Mouse (Mus musculus) macrophage (primary cell): ENCODE measurements around the gene Ank. TPM values are rescaled to one million over a fixed set of nuclear protein-coding genes. Genes with fewer than 3 reads are reported as not detected.

Source experiments
- H3K27ac ChIP-seq: fragments of 350-480 bp; formaldehyde crosslinking; 2 replicates; pipeline ENCODE4 v1.9.0; 2021
- H3K36me3 ChIP-seq: fragments of 350-480 bp; formaldehyde crosslinking; 2 replicates; pipeline ENCODE4 v1.9.0; 2021; ENCODE audit errors: inconsistent target
- H3K4me3 ChIP-seq: fragments of 350-480 bp; formaldehyde crosslinking; 2 replicates; pipeline ENCODE4 v1.9.0; 2021; ENCODE audit errors: inconsistent target
- H3K79me2 ChIP-seq: fragments of 350-480 bp; formaldehyde crosslinking; 2 replicates; pipeline ENCODE4 v1.9.0; 2021; ENCODE audit errors: inconsistent target
- WGBS: methylation state at CpG from one replicate; pipeline ENCODE4 v1.1.7; 2026; ENCODE audit warnings: inconsistent platforms; ENCODE audit not compliant: missing documents; 5-methylcytosine and 5-hydroxymethylcytosine counted together
- polyA plus RNA-seq: library from polyadenylated mRNA; stranded (reverse); fragments of 250-400 nt; gene quantifications from 3 replicates; pipeline ENCODE4 v1.2.4, GENCODE M21; 2018; ENCODE audit warnings: inconsistent platforms

Gene Ank
- polyA plus RNA-seq, 1 experiment from 2014 or later, result 22.5 TPM

DNA sequence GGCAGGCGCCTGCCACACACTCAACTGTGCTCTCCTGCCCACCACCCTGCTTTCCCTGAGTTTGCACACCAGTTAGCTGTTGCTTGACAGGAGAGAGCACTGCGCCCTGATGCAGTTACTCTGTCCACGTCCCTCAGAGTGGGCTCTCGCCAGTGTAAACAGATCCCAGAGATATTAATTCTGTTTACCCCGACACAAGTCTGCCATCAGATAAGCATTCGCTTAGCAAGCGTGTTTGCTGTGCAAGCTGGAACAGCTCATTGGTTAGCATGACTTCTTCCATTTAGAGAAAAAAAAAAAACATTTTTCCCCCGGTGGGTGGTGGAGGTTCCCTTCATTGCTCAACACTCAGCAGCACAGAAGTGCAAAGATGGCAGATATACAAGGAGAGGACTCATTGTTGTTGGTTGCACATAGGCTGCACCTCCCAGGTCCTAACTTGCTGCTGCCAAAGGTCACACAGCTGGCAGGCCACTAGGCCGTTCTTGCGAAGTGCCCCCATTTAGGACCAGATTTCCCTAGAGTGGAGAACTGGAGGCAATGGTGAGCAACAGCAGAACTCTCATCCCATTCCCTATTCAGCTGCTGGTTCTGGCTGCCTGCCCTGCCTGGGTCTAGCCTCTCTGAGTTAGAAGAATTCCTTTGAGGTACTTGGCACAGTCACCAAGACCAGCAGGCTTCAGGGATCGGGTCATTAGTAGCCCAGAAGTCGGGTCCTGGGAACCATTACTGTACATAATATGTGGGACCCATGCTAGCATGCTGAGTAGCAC is 58.9 kb downstream of the Ank start:
- 86% methylated on average over 12 of the region's 12 CpGs for whole genome bisulfite sequencing
- Histone ChIP-seq H3K36me3 (no peaks in the 10 kb centered on the region), H3K79me2 (no peaks in the 10 kb centered on the region), H3K27ac (no peak overlapping the region), H3K4me3 (no peak overlapping the region)

DNA sequence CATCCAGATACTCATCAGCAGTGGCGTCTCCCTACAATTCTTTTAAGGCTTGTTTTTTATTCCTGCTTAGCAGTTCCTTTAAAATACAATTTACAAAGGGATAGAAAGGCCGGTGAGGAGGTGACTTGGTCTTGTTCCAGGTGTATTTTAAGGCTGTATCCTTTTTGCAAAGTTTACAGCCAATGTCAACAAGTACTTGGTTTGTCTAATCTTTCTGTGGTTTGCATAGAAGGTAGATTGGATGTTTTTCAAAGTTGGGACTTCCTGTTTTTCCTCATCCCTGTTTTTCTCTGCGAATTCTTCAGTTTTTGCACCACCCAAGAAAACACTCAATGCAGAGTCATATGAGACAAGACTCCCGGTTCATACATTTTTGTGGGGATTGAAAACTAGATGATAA is 62.4 kb downstream of the Ank start:
- H3K36me3 ChIP-seq, result no peaks in the 10 kb centered on the region
- 65% methylated on average over 4 of the region's 4 CpGs for WGBS
- no peak overlapping the region for H3K27ac ChIP-seq
- no peak overlapping the region for H3K4me3 ChIP-seq
- H3K79me2 ChIP-seq, result no peaks in the 10 kb centered on the region

DNA sequence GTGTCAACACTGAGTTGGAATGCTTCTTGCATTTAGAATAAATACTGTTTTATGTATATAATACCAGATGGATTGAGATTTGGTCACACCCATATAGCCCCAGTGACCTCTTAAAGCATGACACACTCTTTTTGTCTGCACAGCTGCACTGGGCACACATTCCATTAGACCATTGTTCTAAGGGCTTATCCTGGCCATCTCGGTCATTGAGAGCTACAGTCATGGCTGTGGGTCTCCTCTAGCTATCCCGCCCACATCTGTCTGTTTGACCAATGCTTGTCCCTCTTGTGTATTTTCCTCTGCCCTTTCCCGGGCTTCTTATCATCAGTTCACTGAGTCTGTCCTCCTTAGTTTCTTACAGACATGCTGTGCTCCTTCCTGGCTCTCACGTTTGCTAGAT is 63.5 kb downstream of the Ank start:
- H3K36me3 ChIP-seq, result no peaks in the 10 kb centered on the region
- H3K79me2 ChIP-seq, result no peaks in the 10 kb centered on the region
- WGBS, result 92% methylated on average over 4 of the region's 4 CpGs
- H3K4me3 ChIP-seq, result no peak overlapping the region
- no peak overlapping the region for H3K27ac ChIP-seq

DNA sequence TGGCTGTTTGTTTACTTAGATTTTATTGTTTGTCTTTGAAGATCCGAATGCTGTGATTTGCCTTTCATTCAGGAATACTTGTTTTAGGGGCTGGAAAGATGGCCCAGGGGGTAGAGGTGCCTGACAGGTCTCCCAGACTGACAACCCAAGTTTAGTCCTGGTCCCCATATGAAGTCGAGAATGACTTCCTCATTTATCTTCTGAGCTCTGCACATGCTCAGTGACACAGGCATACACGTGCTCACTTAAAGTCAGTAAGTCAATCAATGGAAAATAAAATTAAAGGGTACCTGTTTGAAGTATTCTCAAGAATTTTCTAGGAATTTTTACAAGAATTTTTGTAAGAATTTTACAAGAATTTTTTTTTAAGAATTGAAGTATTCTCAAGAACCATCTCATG is 66.6 kb downstream of the Ank start:
- H3K79me2 ChIP-seq, result no peaks in the 10 kb centered on the region
- 50% methylated on average over 3 of the region's 3 CpGs for WGBS
- no peaks in the 10 kb centered on the region for H3K36me3 ChIP-seq
- H3K27ac ChIP-seq, result no peak overlapping the region
- no peak overlapping the region for H3K4me3 ChIP-seq

GRCm38 (mm10) chr15:27535681-27536080 is 69.2 kb downstream of the Ank start:
- H3K27ac ChIP-seq, result no peak overlapping the region
- no peaks in the 10 kb centered on the region for H3K36me3 ChIP-seq
- 100% methylated on average over 4 of the region's 4 CpGs for WGBS
- no peaks in the 10 kb centered on the region for H3K79me2 ChIP-seq
- no peak overlapping the region for H3K4me3 ChIP-seq

GRCm38 (mm10) chr15:27536186-27536585 is 69.7 kb downstream of the Ank start:
- H3K79me2 ChIP-seq, result no peaks in the 10 kb centered on the region
- H3K4me3 ChIP-seq, result no peak overlapping the region
- H3K27ac ChIP-seq, result no peak overlapping the region
- H3K36me3 ChIP-seq, result no peaks in the 10 kb centered on the region
- 97% methylated on average over 7 of the region's 7 CpGs for WGBS

- H3K36me3 ChIP-seq, result no peaks in the 10 kb centered on the region
- no peaks in the 10 kb centered on the region for H3K79me2 ChIP-seq
- 80% methylated on average over 5 of the region's 5 CpGs for WGBS
- H3K4me3 ChIP-seq, result no peak overlapping the region
- H3K27ac ChIP-seq, result no peak overlapping the region
Measured at GRCm38 (mm10) chr15:27536771-27537170, 70.3 kb downstream of the Ank start.

DNA sequence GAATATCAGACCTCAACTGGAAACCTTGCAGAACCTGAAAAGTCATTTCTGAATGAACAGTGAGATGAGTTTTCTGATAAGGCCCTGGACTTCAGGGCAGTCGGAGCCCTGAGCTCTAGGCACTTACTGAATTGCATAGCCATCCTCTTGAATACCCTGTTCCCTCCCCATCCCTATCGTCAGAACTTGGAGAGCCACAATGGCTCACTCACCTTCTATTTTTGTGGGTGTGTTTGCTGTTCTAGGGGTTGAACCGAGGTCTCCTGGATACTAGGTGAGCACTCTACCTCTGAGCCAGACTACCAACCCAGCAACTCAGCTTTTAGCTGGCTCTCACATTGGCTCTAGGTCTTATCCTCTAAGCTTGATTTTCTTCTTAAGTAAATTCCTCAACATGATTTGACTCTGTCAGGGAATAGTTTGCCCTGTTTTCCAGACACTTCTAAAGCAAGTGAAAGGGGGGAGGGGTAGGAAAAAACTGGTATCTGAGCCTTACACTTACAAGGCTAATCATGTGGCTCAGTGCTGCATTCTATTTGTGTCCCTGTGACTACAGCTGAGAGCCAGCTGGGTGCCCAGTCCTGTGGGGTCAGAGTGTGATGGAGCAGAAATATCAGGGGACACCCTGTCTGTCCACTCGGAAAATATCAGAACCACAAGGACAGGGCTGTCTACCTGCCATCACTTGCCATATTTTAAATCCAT is 71.2 kb downstream of the Ank start:
- no peaks in the 10 kb centered on the region for H3K79me2 ChIP-seq
- WGBS, result 90% methylated on average over 2 of the region's 4 CpGs
- no peak overlapping the region for H3K27ac ChIP-seq
- H3K4me3 ChIP-seq, result no peak overlapping the region
- H3K36me3 ChIP-seq, result no peaks in the 10 kb centered on the region

GRCm38 (mm10) chr15:27539745-27540144 is 73.3 kb downstream of the Ank start:
- WGBS, result 98% methylated on average over 9 of the region's 9 CpGs
- Histone ChIP-seq H3K4me3 (no peak overlapping the region), H3K27ac (no peak overlapping the region), H3K79me2 (no peaks in the 10 kb centered on the region), H3K36me3 (no peaks in the 10 kb centered on the region)

GRCm38 (mm10) chr15:27545203-27545602 is 78.7 kb downstream of the Ank start:
- WGBS, result 93% methylated on average over 10 of the region's 10 CpGs
- no peaks in the 10 kb centered on the region for H3K36me3 ChIP-seq
- H3K79me2 ChIP-seq, result no peaks in the 10 kb centered on the region
- no peak overlapping the region for H3K27ac ChIP-seq
- no peak overlapping the region for H3K4me3 ChIP-seq

DNA sequence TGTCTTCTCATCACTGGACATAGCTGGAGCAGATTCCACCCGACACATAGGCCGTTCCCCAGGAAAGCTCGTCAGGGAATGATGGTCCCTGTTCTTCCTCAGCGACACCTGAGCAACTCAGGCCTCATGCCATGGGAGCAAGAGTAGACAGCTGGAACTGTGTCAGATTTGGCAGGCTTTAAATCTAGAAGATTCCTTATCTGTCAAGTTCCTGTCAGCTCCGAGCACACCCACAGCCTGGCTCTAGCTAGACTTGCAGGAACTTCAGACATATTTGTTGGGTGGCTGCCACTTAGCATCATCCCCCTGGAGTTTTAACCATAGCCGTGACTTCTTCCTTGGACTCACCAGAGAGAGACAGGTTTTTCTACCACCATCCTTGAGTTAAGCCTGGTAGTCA is 81.6 kb downstream of the Ank start:
- no peaks in the 10 kb centered on the region for H3K36me3 ChIP-seq
- 92% methylated on average over 6 of the region's 6 CpGs for WGBS
- no peak overlapping the region for H3K4me3 ChIP-seq
- H3K27ac ChIP-seq, result no peak overlapping the region
- no peaks in the 10 kb centered on the region for H3K79me2 ChIP-seq

GRCm38 (mm10) chr15:27549071-27549470 is 82.6 kb downstream of the Ank start:
- H3K27ac ChIP-seq, result no peak overlapping the region
- no peak overlapping the region for H3K4me3 ChIP-seq
- WGBS, result 94% methylated on average over 10 of the region's 10 CpGs
- no peaks in the 10 kb centered on the region for H3K36me3 ChIP-seq
- no peaks in the 10 kb centered on the region for H3K79me2 ChIP-seq

DNA sequence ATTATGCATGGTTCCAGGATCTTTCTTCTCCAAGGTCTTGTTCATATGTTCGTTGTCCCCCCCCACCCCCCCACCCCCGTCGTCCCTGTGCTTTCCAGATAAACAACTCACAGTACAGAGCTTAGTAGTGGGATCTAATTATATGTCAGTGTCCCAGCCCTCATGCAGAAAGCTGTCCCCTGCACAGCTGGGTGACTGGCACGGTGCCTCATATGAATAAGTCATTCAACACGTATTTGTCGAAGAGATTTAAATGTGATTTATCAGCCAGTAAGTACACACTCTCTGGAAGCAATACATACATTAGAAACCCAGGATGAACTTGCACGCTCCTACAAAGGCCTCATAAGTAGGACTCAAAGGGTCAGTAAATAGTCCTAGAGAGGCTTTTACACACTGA is 83.4 kb downstream of the Ank start:
- WGBS, result 93% methylated on average over 4 of the region's 7 CpGs
- Histone ChIP-seq H3K4me3 (no peak overlapping the region), H3K36me3 (no peaks in the 10 kb centered on the region), H3K27ac (no peak overlapping the region), H3K79me2 (no peaks in the 10 kb centered on the region)

DNA sequence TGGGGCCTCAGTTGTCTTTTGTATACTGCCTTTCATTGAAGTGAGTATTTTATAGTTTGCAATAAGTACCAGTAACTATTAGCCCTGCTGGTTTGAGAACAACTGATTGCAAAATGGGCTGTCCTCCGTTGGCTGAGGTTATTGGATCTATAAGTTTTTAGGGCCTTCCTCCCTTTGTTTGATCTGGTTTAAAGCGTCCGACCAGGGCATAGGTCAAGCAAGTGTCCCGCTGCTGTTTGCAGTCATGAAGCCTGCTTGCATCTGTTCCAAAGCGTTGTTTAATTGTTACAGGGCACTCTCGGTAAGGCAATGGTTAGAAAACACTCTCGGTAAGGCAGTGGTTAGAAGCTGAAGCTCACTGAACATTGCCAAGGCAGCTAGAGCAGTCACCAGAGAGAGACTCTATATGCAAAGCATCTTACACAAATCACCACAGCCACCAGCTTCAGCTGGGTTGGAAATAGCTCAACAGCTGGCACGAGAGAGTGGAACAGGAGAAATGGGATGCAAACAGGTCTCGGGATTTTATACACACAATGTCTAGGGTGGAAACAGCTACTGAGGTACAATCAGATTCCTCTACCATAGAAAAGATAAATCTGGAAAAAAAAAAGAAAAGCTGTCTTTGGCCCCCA is 84.0 kb downstream of the Ank start:
- H3K79me2 ChIP-seq, result no peaks in the 10 kb centered on the region
- H3K27ac ChIP-seq, result no peak overlapping the region
- WGBS, result 96% methylated on average over 9 of the region's 9 CpGs
- no peaks in the 10 kb centered on the region for H3K36me3 ChIP-seq
- H3K4me3 ChIP-seq, result no peak overlapping the region
